Mouse (Mus musculus) stomach, embryonic 16.5 days (tissue): ENCODE data around the gene Arsa. TPM values are rescaled to one million over a fixed set of nuclear protein-coding genes. Genes with fewer than 3 reads are reported as not detected.
"Not testable (repeated sequence)": the region's sequence is repeated elsewhere in the genome, so short reads cannot be mapped to it uniquely, and the experiment has no call there.

ENCODE experiments used
- ATAC-seq: fragments of 200-750 bp; cut with Nextera tagmentation; 2 replicates; pipeline ENCODE4 v1.8.0; 2017; ENCODE audit warnings: moderate number of reproducible peaks, moderate TSS enrichment; ENCODE audit not compliant: insufficient read depth, low FRiP score
- H3K27ac ChIP-seq: fragments of 300-500 bp; sonication (generic); 2 replicates; pipeline ENCODE4 v1.5.1; 2014; ENCODE audit warnings: low read length
- H3K27me3 ChIP-seq: fragments of 300-500 bp; sonication (generic); 2 replicates; pipeline ENCODE4 v1.6.1; 2014; ENCODE audit warnings: low read length, control low read depth, mixed read lengths; ENCODE audit not compliant: control insufficient read depth, insufficient read depth
- H3K36me3 ChIP-seq: fragments of 300-500 bp; sonication (generic); 2 replicates; pipeline ENCODE4 v1.6.1; 2014; ENCODE audit warnings: low read length; ENCODE audit not compliant: control insufficient read depth, insufficient read depth
- H3K4me1 ChIP-seq: fragments of 300-500 bp; sonication (generic); 2 replicates; pipeline ENCODE4 v1.6.1; 2014; ENCODE audit warnings: low read length, control low read depth, mixed read lengths; ENCODE audit not compliant: control insufficient read depth, insufficient read depth
- H3K4me2 ChIP-seq: fragments of 300-500 bp; sonication (generic); 2 replicates; pipeline ENCODE4 v1.6.1; 2014; ENCODE audit warnings: low read depth, low read length, mixed read lengths
- H3K4me3 ChIP-seq: fragments of 300-500 bp; sonication (generic); replicated peaks from 2 replicates; pipeline ENCODE4 v1.5.1; 2014; ENCODE audit warnings: mild to moderate bottlenecking, low read length
- H3K9ac ChIP-seq: fragments of 300-500 bp; sonication (generic); 2 replicates; pipeline ENCODE4 v1.6.1; 2014; ENCODE audit warnings: low read length
- H3K9me3 ChIP-seq: fragments of 300-500 bp; sonication (generic); replicated peaks from 2 replicates; pipeline ENCODE4 v1.6.1; 2016; ENCODE audit warnings: low read length, control low read depth; ENCODE audit not compliant: control insufficient read depth
- WGBS: fragments of 180-500 bp; shearing (Covaris S2); extraction: QIAGEN DNeasy Blood & Tissue Kit; methylation state at CpG from one replicate; pipeline ENCODE4 v1.1.7; 2014; 5-methylcytosine and 5-hydroxymethylcytosine counted together
- polyA plus RNA-seq: library from polyadenylated mRNA; unstranded; fragments of >200 nt; fragmentation: Nextera tagmentation; extraction: Ambion mirVana; gene quantifications from 2 replicates; pipeline ENCODE4 v1.2.1, GENCODE M21; 2015

The Arsa gene
- polyA plus RNA-seq, 1 experiment from 2014 or later = 19.5 TPM

DNA sequence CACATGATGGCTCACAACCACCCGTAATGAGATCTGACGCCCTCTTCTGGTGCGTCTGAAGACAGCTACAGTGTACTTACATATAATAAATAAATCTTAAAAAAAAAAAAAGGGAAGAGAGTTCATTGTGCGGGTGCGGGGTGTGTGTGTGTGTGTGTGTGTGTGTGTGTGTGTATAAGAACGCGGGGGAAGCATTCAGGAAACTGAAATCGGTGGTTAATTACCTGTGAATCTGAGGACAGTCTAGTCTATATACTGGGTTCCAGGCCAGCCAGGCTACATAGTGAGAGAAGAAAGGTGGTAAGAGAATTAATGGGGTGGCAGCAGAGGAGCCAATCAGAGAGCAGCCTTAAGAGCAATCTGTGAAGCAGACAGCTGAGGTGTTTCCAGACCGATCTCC is 46.5 kb downstream of the Arsa start:
- WGBS = 86% methylated on average over 7 of the region's 9 CpGs
- not testable (repeated sequence) for H3K36me3 ChIP-seq, H3K9ac ChIP-seq, ATAC-seq, H3K4me2 ChIP-seq, H3K27me3 ChIP-seq, H3K9me3 ChIP-seq, H3K4me1 ChIP-seq, H3K27ac ChIP-seq, H3K4me3 ChIP-seq

DNA sequence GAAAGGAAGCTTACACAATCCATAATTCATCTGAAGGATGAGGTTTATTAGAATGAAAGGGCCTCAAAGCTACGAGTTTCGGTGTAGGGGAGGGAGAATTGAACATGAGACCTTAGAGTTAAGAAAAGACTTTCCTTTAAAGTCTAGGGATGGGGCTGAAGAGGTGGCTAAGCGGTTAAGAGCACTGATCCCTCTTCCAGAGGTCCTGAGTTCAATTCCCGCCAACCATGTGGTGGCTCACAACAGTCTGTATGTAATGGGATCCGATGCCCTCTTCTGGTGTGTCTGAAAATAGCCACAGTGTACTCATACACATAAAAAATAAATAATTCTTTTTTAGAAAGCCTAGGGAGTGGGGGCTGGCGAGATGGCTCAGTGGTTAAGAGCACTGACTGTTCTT is 46.9 kb downstream of the Arsa start:
- Histone ChIP-seq H3K4me3 (peak overlapping the region; percentile 92), H3K27me3 (no peaks in the 10 kb centered on the region), H3K36me3 (0 out of 2 replicates have a peak, but pooled peaks cover 5% of the 10 kb centered on the region), H3K4me1 (peaks cover 7% of the 10 kb centered on the region; the same call in 1 of the 2 replicates), H3K9ac (peak overlapping the region; percentile 82), H3K4me2 (peak overlapping the region; percentile 70), H3K27ac (peak overlapping the region; percentile 97), H3K9me3 (no peaks in the 10 kb centered on the region)
- WGBS = 45% methylated on average over 6 of the region's 6 CpGs
- ATAC-seq = no peak

DNA sequence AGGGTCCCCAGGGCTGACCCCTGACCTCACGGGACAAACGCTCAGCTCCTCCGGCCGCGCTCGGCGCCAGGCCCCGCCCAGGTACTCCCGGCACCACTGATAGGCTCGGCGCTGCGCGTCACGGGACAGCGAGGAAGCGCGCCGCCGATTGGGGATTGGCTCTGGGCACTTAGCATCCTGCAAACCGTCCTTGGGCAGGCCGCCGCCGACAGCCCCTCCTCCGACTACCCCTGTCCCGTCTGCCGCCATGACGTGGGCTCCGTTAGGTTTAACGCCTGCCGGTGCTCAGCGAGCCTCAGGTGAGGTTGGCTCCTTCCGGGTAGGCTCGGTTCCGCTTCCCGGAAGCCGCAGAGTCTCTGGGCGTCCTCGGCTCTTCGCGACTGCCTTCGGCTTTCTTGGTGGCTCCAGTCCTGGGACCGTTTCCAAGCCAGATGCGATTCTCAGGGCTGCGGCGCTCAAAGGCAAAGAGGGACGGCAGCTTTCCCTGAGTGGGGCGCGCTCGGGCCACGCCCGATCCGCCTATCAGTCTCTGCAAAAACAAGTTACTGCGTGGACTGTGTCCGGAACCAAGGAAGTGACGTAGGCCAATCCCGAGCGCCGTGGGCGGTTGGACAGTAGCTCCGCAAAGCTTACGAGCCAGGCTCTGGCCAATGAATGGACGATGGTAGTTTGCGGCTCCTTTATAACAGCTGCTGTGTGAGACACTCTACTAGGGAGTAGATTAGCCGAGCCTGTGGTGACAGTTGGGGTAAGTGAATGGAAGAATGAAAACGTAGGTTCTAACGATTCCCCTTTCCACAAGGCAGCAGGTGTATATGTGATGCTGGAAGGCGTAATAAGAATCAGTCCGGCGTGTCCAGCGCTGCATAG is 47.6 kb downstream of the Arsa start, which contains the start of the genes C730034F03Rik, Gm44502 and Chkb:
Gene C730034F03Rik (plus strand): TSS at position 238 of the 870 bp plus-strand sequence.
Gene Gm44502 (minus strand): TSS at position 345 of the 870 bp plus-strand sequence.
Gene Chkb (minus strand): TSS at position 557 of the 870 bp plus-strand sequence.
- WGBS = under 1% methylated on average over 70 of the region's 70 CpGs

DNA sequence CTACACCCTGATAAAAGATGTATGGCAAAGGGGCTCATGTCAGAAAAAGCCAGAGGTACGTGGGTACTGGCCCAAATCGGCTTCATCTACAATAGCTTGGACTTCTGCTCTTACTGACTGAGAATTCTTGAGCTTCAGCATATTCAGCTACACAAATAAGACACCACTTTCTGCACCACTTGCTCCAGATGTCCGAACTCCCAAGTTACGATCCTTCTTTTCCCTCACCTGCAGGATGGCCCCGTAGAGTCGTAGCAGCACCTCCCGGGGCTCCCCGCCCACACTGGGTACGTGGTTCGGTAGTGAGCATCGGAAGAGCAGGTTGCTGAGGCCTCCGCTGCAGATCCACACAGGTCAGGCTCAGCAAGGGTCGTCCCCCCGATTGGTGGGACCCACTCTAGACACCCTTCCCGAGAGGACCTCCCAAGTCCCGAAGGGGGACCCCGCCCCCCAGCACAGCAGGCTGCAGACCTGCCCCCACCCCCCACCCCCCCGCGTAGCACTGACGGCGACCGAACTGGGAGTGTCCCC is 48.3 kb downstream of the Arsa start:
- Histone ChIP-seq H3K9ac (peak overlapping the region; percentile 82), H3K27ac (no peak overlapping the region), H3K9me3 (no peaks in the 10 kb centered on the region), H3K4me2 (peak overlapping the region; percentile 70), H3K4me1 (peaks cover 7% of the 10 kb centered on the region; the same call in 1 of the 2 replicates), H3K36me3 (0 out of 2 replicates have a peak, but pooled peaks cover 5% of the 10 kb centered on the region), H3K4me3 (peak overlapping the region; percentile 92), H3K27me3 (no peaks in the 10 kb centered on the region)
- ATAC-seq = peak; percentile 38
- 4% methylated on average over 21 of the region's 22 CpGs for WGBS

More for the DNA sequence above, 47.6 kb downstream of the Arsa start, which contains the start of the genes C730034F03Rik, Gm44502 and Chkb:
- Histone ChIP-seq H3K27ac (peak within 1 kb of the TSS; percentile 97), H3K9me3 (no peaks in the 10 kb centered on the region), H3K4me3 (peak within 1 kb of the TSS; percentile 92), H3K36me3 (0 out of 2 replicates have a peak, but pooled peaks cover 5% of the 10 kb centered on the region), H3K4me1 (peaks cover 7% of the 10 kb centered on the region; the same call in 1 of the 2 replicates), H3K4me2 (peak within 1 kb of the TSS; percentile 70), H3K27me3 (no peaks in the 10 kb centered on the region), H3K9ac (peak within 1 kb of the TSS; percentile 82)
- peak; percentile 95 for ATAC-seq

DNA sequence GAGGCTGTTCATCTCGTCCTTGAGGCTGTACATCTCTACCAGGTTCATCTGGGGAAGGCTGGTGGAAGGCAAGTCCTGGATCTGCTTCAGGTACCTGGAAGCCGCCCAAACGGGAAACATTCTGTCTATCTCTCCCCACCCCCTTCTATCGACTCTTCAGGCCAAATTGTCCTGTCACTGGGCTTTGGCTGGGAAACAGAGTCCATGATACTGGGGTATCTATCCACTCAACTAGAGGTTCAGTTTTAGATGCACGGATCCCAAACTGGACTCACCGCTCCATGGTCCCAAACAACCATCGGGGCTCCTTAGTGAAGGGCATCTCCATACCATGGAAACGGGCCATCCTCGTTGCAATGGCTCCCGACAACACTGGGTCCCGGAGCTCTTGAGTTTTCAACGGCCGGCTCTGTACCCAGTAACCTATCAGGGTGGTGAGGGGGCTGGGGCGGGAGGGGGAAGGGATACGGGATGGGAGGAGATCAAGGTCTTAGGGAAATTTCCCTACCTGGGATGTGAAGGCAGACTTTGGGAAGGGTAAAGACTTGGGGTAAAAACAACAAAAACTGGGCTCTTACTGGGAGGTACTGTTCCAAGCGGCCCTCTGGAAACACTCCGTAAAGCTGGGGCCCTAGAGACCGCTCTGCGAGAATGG is 49.0 kb downstream of the Arsa start:
- Histone ChIP-seq H3K9me3 (no peaks in the 10 kb centered on the region), H3K27ac (no peak overlapping the region), H3K4me3 (peak overlapping the region; percentile 92), H3K36me3 (0 out of 2 replicates have a peak, but pooled peaks cover 5% of the 10 kb centered on the region), H3K4me2 (peak overlapping the region; percentile 70), H3K27me3 (no peaks in the 10 kb centered on the region), H3K9ac (peak overlapping the region; percentile 82), H3K4me1 (peaks cover 7% of the 10 kb centered on the region; the same call in 1 of the 2 replicates)
- 81% methylated on average over 19 of the region's 19 CpGs for WGBS
- no peak for ATAC-seq

DNA sequence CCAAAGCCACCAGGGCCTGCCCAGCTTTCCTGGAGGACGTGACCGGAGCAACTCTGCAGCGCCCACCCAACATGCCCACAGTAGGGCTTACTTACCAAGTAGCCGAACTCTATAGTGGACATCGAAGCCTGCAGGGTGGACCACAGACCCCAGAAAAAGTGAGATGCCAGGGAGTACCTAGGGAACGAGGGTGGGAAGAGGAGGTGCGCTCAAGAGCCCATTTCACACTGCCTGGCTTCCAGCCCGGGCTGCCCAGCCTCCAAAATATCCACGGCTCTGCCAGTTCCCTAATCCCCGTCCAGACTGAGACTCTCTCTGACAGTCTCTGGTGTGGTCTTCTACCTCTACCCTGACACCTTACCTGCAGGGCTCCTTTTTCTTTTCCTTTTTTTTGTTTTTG is 50.5 kb downstream of the Arsa start:
- H3K4me3 ChIP-seq = no peak overlapping the region
- 94% methylated on average over 10 of the region's 10 CpGs for WGBS
- H3K9me3 ChIP-seq = no peaks in the 10 kb centered on the region
- no peaks in the 10 kb centered on the region for H3K27me3 ChIP-seq
- ATAC-seq = no peak
- no peak overlapping the region for H3K27ac ChIP-seq
- no peak overlapping the region for H3K9ac ChIP-seq
- H3K36me3 ChIP-seq = 0 out of 2 replicates have a peak, but pooled peaks cover 5% of the 10 kb centered on the region
- no peak overlapping the region for H3K4me2 ChIP-seq
- peaks cover 7% of the 10 kb centered on the region; the same call in 1 of the 2 replicates for H3K4me1 ChIP-seq

DNA sequence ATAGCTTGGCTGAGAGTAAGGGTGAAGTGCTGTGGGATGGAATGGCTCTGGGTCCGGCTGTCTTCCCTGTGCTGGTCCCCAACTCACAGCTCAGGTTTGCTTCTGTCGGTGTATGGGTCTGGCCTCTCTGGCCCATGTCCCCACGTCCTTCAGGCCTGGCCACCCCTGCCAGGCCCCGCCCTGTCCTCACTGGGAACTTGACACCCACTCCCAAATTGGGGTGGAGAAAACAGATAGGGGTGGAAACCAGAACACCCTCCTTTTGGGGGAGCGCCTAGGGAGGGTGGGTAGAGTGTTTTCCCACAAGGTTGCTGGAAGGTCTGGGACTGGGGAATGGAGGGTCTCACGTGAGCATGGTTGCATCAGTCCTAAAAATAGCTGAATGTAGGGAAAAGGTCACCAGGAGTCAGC is 51.5 kb downstream of the Arsa start, which contains the start of gene Cpt1b:
Gene Cpt1b (minus strand): TSS at position 153 of the 411 bp plus-strand sequence.
- H3K4me1 ChIP-seq = peaks cover 7% of the 10 kb centered on the region; the same call in 1 of the 2 replicates
- no peak within 1 kb of the TSS for H3K4me3 ChIP-seq
- no peak within 1 kb of the TSS for H3K4me2 ChIP-seq
- H3K27me3 ChIP-seq = no peaks in the 10 kb centered on the region
- ATAC-seq = no peak
- 44% methylated on average over 6 of the region's 6 CpGs for WGBS
- 0 out of 2 replicates have a peak, but pooled peaks cover 5% of the 10 kb centered on the region for H3K36me3 ChIP-seq
- no peak within 1 kb of the TSS for H3K9ac ChIP-seq
- no peak within 1 kb of the TSS for H3K27ac ChIP-seq
- H3K9me3 ChIP-seq = no peaks in the 10 kb centered on the region

DNA sequence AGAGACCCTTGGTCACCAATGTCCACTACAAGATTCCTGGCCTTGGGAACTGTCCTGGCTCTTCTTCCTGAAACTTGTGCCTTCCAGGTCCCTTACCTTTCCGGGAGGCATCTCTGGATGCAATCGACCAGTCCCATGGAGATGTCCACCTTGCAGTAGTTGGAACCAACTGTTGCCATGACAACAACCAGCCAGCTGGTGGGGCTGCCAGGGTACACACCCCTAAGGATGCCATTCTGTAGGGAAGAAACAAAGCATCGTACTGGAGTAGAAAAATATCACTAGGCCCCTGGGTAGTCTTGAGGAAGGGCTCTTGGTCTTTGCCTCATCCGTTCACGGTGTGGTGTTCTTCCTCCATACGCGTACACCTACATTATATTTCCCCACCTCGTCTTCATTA is 52.6 kb downstream of the Arsa start:
- WGBS = 85% methylated on average over 8 of the region's 8 CpGs
- H3K27ac ChIP-seq = no peak overlapping the region
- no peak for ATAC-seq
- H3K36me3 ChIP-seq = 0 out of 2 replicates have a peak, but pooled peaks cover 5% of the 10 kb centered on the region
- no peaks in the 10 kb centered on the region for H3K9me3 ChIP-seq
- no peak overlapping the region for H3K4me2 ChIP-seq
- no peak overlapping the region for H3K9ac ChIP-seq
- H3K4me1 ChIP-seq = peaks cover 7% of the 10 kb centered on the region; the same call in 1 of the 2 replicates
- H3K4me3 ChIP-seq = no peak overlapping the region
- no peaks in the 10 kb centered on the region for H3K27me3 ChIP-seq
